Mouse (Mus musculus) MEL (cell line): Measurements from ENCODE around the gene Ftcd. TPM values are rescaled to one million over a fixed set of nuclear protein-coding genes. Genes with fewer than 3 reads are reported as not detected.

Experiments used
- DNase-seq: peaks from one replicate; pipeline ENCODE4 v3.0.0; 2011; ENCODE audit warnings: low read depth, low spot score
- H3K27ac ChIP-seq: 2 replicates; pipeline ENCODE4 v1.5.1; 2012; ENCODE audit warnings: low read depth, mild to moderate bottlenecking, control low read depth, low read length, moderate library complexity; ENCODE audit not compliant: control insufficient read depth
- H3K27me3 ChIP-seq, 2 experiments: fragments of 150-350 bp in 1 of 2; sonication (generic) in 1 of 2; 2 replicates each; pipeline ENCODE4 v1.6.1; 2012; ENCODE audit warnings: low read length in 2 of 2, mild to moderate bottlenecking in 2 of 2, improper control_type of control experiment in 1 of 2, moderate library complexity in 1 of 2; ENCODE audit not compliant: insufficient read depth in 2 of 2, control insufficient read depth in 1 of 2
- H3K36me3 ChIP-seq, 2 experiments: 2 replicates each; pipeline ENCODE4 v1.6.1; 2012 to 2014; ENCODE audit warnings: low read length in 2 of 2, improper control_type of control experiment in 1 of 2, inconsistent platforms in 1 of 2, mild to moderate bottlenecking in 1 of 2; ENCODE audit not compliant: insufficient read depth in 2 of 2, control insufficient read depth in 1 of 2
- H3K4me1 ChIP-seq, 2 experiments: fragments of 150-350 bp in 1 of 2; sonication (generic) in 1 of 2; 2 replicates each; pipeline ENCODE4 v1.6.1; 2012; ENCODE audit warnings: low read length in 2 of 2, improper control_type of control experiment in 1 of 2, mild to moderate bottlenecking in 1 of 2; ENCODE audit not compliant: insufficient read depth in 2 of 2, control insufficient read depth in 1 of 2
- H3K4me3 ChIP-seq, 2 experiments: fragments of 150-350 bp in 1 of 2; sonication (generic) in 1 of 2; 2 replicates each; pipeline ENCODE4 v1.5.1; 2012; ENCODE audit warnings: low read depth in 2 of 2, low read length in 2 of 2, mild to moderate bottlenecking in 2 of 2, moderate library complexity in 2 of 2, control low read depth in 1 of 2, improper control_type of control experiment in 1 of 2; ENCODE audit not compliant: control insufficient read depth in 1 of 2, insufficient read depth in 1 of 2
- H3K79me2 ChIP-seq: 2 replicates; pipeline ENCODE4 v1.6.1; 2012; ENCODE audit warnings: mild to moderate bottlenecking, low read length, moderate library complexity; ENCODE audit not compliant: control insufficient read depth, poor library complexity, insufficient read depth
- H3K9ac ChIP-seq: 2 replicates; pipeline ENCODE4 v1.6.1; 2012; ENCODE audit warnings: low read depth, mild to moderate bottlenecking, control low read depth, low read length, moderate library complexity; ENCODE audit not compliant: control insufficient read depth, poor library complexity, severe bottlenecking
- H3K9me3 ChIP-seq: fragments of 150-350 bp; sonication (generic); replicated peaks from 2 replicates; pipeline ENCODE4 v1.6.1; 2012; ENCODE audit warnings: mild to moderate bottlenecking, low read length, improper control_type of control experiment, moderate library complexity; ENCODE audit not compliant: insufficient read depth
- BHLHE40 ChIP-seq: IDR thresholded peaks from 2 replicates; pipeline ENCODE4 v1.6.1; 2012; ENCODE audit warnings: low read depth, mild to moderate bottlenecking, inconsistent platforms, low read length, improper control_type of control experiment, borderline replicate concordance
- CHD1 ChIP-seq: IDR thresholded peaks from 2 replicates; pipeline ENCODE4 v1.6.1; 2012; ENCODE audit warnings: low read depth, mild to moderate bottlenecking, inconsistent platforms, low read length, improper control_type of control experiment
- E2F4 ChIP-seq: IDR thresholded peaks from 2 replicates; pipeline ENCODE4 v1.6.1; 2011; ENCODE audit warnings: low read depth, low read length, improper control_type of control experiment, borderline replicate concordance
- GABPA ChIP-seq: IDR thresholded peaks from 2 replicates; pipeline ENCODE4 v1.6.1; 2012; ENCODE audit warnings: low read depth, mild to moderate bottlenecking, inconsistent platforms, low read length, improper control_type of control experiment, moderate library complexity
- GATA1 ChIP-seq: IDR thresholded peaks from 2 replicates; pipeline ENCODE4 v1.6.1; 2011; ENCODE audit warnings: low read depth, low read length, improper control_type of control experiment
- JUND ChIP-seq: IDR thresholded peaks from 2 replicates; pipeline ENCODE4 v1.6.1; 2011; ENCODE audit warnings: low read depth, mild to moderate bottlenecking, improper control_type of control experiment, low read length
- MAX ChIP-seq: IDR thresholded peaks from 2 replicates; pipeline ENCODE4 v1.6.1; 2011; ENCODE audit warnings: low read length, improper control_type of control experiment
- MAZ ChIP-seq: IDR thresholded peaks from 2 replicates; pipeline ENCODE4 v1.6.1; 2012; ENCODE audit warnings: low read depth, mild to moderate bottlenecking, inconsistent platforms, low read length, improper control_type of control experiment
- MEF2A ChIP-seq: IDR thresholded peaks from 2 replicates; pipeline ENCODE4 v1.6.1; 2014; ENCODE audit warnings: low read depth, mild to moderate bottlenecking, inconsistent platforms, low read length, improper control_type of control experiment; ENCODE audit not compliant: poor library complexity, insufficient replicate concordance, severe bottlenecking; ENCODE audit errors: extremely low read depth
- MXI1 ChIP-seq: IDR thresholded peaks from 2 replicates; pipeline ENCODE4 v1.6.1; 2011; ENCODE audit warnings: mild to moderate bottlenecking, low read depth, low read length, improper control_type of control experiment
- MYC ChIP-seq: IDR thresholded peaks from 2 replicates; pipeline ENCODE4 v1.6.1; 2011; ENCODE audit warnings: low read depth, mild to moderate bottlenecking, low read length, improper control_type of control experiment, moderate library complexity
- POLR2AphosphoS2 ChIP-seq: IDR thresholded peaks from 2 replicates; pipeline ENCODE4 v1.6.1; 2011; ENCODE audit warnings: low read length, improper control_type of control experiment
- POLR2AphosphoS5 ChIP-seq: IDR thresholded peaks from 2 replicates; pipeline ENCODE4 v1.6.1; 2012; ENCODE audit warnings: low read depth, borderline replicate concordance, mild to moderate bottlenecking, inconsistent platforms, low read length, moderate library complexity, mixed read lengths
- RCOR1 ChIP-seq: IDR thresholded peaks from 2 replicates; pipeline ENCODE4 v1.6.1; 2012; ENCODE audit warnings: low read depth, mild to moderate bottlenecking, inconsistent platforms, low read length, improper control_type of control experiment
- SIN3A ChIP-seq: IDR thresholded peaks from 2 replicates; pipeline ENCODE4 v1.6.1; 2012; ENCODE audit warnings: low read length, improper control_type of control experiment, inconsistent platforms
- TAL1 ChIP-seq: IDR thresholded peaks from 2 replicates; pipeline ENCODE4 v1.6.1; 2012; ENCODE audit warnings: mild to moderate bottlenecking, inconsistent platforms, low read length, moderate library complexity, mixed read lengths
- TBP ChIP-seq: IDR thresholded peaks from 2 replicates; pipeline ENCODE4 v1.8.0; 2011; ENCODE audit warnings: low read depth, low read length, improper control_type of control experiment
- TCF12 ChIP-seq: IDR thresholded peaks from 2 replicates; pipeline ENCODE4 v1.6.1; 2014; ENCODE audit warnings: low read depth, mild to moderate bottlenecking, inconsistent platforms, low read length, improper control_type of control experiment, moderate library complexity
- UBTF ChIP-seq: IDR thresholded peaks from 2 replicates; pipeline ENCODE4 v1.6.1; 2012; ENCODE audit warnings: low read depth, mild to moderate bottlenecking, inconsistent platforms, low read length, improper control_type of control experiment, moderate library complexity, borderline replicate concordance; ENCODE audit not compliant: insufficient read depth
- USF1 ChIP-seq: IDR thresholded peaks from 2 replicates; pipeline ENCODE4 v1.6.1; 2014; ENCODE audit warnings: low read depth, mild to moderate bottlenecking, inconsistent platforms, low read length, improper control_type of control experiment, moderate library complexity
- ZC3H11A ChIP-seq: IDR thresholded peaks from 2 replicates; pipeline ENCODE4 v1.6.1; 2012; ENCODE audit warnings: low read depth, mild to moderate bottlenecking, inconsistent platforms, low read length, improper control_type of control experiment
- ZMIZ1 ChIP-seq: IDR thresholded peaks from 2 replicates; pipeline ENCODE4 v1.6.1; 2012; ENCODE audit warnings: low read depth, mild to moderate bottlenecking, inconsistent platforms, low read length, improper control_type of control experiment, moderate library complexity
- ZNF384 ChIP-seq: IDR thresholded peaks from 2 replicates; pipeline ENCODE4 v1.6.1; 2012; ENCODE audit warnings: low read depth, mild to moderate bottlenecking, inconsistent platforms, low read length, improper control_type of control experiment
- polyA plus RNA-seq, 2 experiments: library from polyadenylated mRNA; stranded (reverse) in 1 of 2; unstranded in 1 of 2; fragments of >175 nt in 1 of 2; fragments of >200 nt in 1 of 2; gene quantifications; 2 replicates each; pipeline versions ENCODE4 v1.2.1 to v1.2.4; 2012; ENCODE audit warnings: low replicate concordance in 2 of 2, low read depth in 1 of 2; ENCODE audit not compliant: insufficient read length in 2 of 2, insufficient read depth in 1 of 2, missing spikeins in 1 of 2
- total RNA-seq: library from RNA; depleted of rRNA; stranded (reverse); fragments of 300-350 nt; gene quantifications from 2 replicates; pipeline ENCODE4 v1.2.3, GENCODE M21; 2012

Ftcd gene
- total and polyA plus RNA-seq, 3 experiments: not detected

DNA sequence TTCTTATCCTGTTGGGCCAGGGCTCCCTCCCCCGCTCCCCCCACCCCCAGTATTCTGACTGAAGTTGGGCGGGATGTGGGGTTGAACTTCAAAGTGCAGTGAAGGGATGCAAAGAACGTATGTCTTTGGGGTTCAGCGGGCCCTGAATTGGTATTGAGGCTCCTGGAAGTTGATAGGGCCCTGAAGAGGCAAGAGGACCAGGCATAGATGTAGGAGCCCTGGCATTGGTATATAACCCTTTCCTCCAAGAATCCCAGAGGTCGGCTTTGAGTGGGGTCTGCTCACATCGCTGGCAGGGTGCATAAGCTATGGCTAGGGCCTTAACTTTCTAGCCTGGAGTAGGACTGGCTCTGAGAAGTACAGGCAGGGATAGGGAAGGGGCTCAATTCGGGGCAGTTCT, 48.3 kb downstream of the Ftcd start:
- Histone ChIP-seq H3K4me1 (no peaks in the 10 kb centered on the region), H3K9me3 (no peaks in the 10 kb centered on the region), H3K9ac (no peak overlapping the region), H3K36me3 (no peaks in the 10 kb centered on the region), H3K27me3 (peaks cover 0 to 3% of the 10 kb centered on the region in 2 experiments; a peak in 2 of 4 replicates), H3K4me3 (no peak overlapping the region), H3K27ac (no peak overlapping the region)
- no peak for TF ChIP-seq MAX
- TF ChIP-seq CHD1: no peak
- TF ChIP-seq ZC3H11A: no peak
- TF ChIP-seq MEF2A: no peak
- no peak for TF ChIP-seq ZMIZ1
- no peak for TF ChIP-seq GATA1
- TF ChIP-seq MXI1: no peak
- TF ChIP-seq, all 39 proteins: peak for 0
- DNase-seq: no peak
- H3K79me2 ChIP-seq: no peaks in the 10 kb centered on the region

GRCm38 (mm10) chr10:76624903-76625302, 49.5 kb downstream of the Ftcd start:
- Histone ChIP-seq H3K79me2 (no peaks in the 10 kb centered on the region), H3K9ac (no peak overlapping the region), H3K27ac (no peak overlapping the region), H3K4me1 (no peaks in the 10 kb centered on the region), H3K36me3 (no peaks in the 10 kb centered on the region), H3K27me3 (peaks cover 0 to 3% of the 10 kb centered on the region in 2 experiments; a peak in 2 of 4 replicates)
- TF ChIP-seq JUND (no peak), E2F4 (no peak), UBTF (no peak), USF1 (no peak), MYC (no peak), BHLHE40 (no peak), TAL1 (no peak), POLR2AphosphoS2 (no peak), ZNF384 (no peak), TCF12 (no peak), MAZ (no peak), TBP (no peak), POLR2AphosphoS5 (no peak), SIN3A (no peak), RCOR1 (no peak), GABPA (no peak)
- TF ChIP-seq, all 39 proteins: peak for 0
- no peak for DNase-seq
- Histone ChIP-seq H3K4me3 (no peak overlapping the region), H3K9me3 (no peaks in the 10 kb centered on the region)
